Mouse (Mus musculus) CD8-positive naive resting alpha-beta T cell, adult 57 days (primary cell): ENCODE data around the gene Upf3b. TPM values are rescaled to one million over a fixed set of nuclear protein-coding genes. Genes with fewer than 3 reads are reported as not detected.

Experiments
- total RNA-seq: library from RNA; stranded (reverse); gene quantifications from one replicate; pipeline ENCODE4 v1.2.4, GENCODE M21; 2023

The Upf3b gene
- total RNA-seq = 27.5 TPM

DNA sequence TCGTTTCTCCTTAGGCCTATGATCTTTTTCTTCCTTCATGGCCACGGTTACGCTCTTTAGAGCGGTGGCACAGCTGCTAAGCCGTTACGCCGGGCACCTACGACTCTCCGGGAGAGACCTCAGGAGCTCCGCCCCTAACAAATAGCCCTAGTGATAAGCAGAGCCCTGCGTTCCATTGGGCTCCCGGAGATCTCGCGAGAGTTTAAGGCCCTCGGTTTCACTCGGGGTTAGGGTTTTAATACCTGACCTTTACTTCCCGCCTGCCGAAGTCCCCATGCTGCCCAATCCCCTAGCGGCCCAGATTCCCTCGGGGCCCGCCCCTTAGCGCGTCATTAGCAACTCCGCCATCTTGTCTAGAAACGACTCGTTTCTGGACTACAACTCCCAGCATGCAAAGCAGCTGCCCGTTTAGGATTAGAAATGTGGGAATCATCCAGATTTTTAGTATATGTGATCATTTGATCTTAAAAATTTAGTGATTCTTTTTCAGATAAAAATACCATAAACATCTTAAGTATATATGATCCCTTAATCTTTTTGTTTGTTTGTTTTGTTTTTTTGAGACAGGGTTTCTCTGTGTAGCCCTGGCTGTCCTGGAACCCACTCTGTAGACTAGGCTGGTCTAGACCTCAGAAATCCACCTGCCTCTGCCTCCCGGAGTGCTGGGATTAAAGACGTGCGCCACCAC, at the start of gene Upf3b:
TSS of gene Upf3b (minus strand) at position 130 of the 688 bp plus-strand sequence.

DNA sequence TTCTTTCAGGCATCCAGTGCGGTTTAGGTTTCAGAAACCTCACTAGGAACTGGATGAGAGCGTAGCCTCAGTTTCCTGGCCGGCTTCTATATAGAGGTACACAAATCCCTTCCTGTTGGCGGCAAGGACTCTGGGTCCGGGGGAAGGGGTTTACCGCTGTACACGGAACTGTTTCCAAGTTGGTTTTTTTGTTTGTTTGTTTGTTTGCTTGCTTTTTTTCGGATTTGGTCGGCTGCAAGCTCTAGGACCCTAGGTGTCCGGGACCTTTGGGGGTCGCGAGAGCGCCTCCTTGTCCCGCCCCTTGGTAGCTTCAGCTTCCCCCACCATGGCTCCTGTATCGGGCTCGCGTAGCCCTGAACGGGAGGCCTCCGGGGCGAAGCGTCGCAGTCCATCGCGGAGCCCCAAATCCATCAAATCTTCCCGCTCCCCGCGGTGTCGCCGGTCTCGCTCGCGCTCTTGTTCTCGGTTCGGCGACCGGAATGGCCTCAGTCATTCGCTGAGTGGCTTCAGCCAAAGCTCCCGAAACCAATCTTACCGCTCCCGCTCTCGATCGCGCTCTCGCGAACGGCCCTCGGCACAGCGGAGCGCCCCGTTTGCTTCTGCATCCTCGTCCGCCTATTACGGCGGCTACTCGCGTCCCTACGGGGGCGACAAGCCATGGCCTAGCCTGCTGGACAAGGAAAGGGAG, 16.7 kb upstream of the Upf3b start, which contains the start of gene Nkap:
TSS of gene Nkap (plus strand) at position 125 of the 688 bp plus-strand sequence.

DNA sequence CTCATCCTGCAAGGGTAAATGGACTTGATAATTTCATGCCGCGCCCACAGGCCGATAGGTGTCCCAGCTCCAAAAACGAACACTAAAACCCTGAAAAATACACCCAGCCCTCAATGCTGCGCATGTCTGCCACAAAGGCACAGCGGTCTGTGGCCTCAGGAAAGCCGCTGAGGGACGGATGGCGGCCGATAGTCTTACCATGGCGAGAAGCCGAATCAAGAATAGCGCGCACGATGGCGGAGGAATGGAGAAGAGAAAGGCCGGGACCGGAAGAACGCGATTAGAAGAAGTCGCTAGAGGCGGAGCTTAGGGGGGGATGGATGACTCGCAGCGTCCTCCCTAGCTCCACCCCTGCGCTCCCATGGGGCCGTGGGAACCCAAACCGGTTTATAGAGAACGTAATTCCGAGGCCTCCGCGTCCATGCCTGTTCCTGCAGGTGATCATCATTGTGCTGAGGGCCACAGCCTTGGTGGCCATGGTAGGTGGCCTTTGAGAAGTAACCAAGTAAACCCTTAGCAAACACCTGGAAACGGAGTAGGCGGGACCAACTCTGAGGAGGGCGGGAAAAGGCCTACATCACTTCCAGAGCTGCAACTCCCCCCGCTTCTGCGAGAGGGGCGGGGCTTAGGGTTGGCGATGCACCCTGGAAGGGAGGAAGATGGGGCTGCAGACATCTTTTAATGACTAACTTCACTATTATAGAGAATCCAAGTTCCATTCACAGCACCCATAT, 25.0 kb downstream of the Upf3b start, which contains the start of gene Rpl39:
TSS of gene Rpl39 (minus strand) at position 476 of the 734 bp plus-strand sequence.

DNA sequence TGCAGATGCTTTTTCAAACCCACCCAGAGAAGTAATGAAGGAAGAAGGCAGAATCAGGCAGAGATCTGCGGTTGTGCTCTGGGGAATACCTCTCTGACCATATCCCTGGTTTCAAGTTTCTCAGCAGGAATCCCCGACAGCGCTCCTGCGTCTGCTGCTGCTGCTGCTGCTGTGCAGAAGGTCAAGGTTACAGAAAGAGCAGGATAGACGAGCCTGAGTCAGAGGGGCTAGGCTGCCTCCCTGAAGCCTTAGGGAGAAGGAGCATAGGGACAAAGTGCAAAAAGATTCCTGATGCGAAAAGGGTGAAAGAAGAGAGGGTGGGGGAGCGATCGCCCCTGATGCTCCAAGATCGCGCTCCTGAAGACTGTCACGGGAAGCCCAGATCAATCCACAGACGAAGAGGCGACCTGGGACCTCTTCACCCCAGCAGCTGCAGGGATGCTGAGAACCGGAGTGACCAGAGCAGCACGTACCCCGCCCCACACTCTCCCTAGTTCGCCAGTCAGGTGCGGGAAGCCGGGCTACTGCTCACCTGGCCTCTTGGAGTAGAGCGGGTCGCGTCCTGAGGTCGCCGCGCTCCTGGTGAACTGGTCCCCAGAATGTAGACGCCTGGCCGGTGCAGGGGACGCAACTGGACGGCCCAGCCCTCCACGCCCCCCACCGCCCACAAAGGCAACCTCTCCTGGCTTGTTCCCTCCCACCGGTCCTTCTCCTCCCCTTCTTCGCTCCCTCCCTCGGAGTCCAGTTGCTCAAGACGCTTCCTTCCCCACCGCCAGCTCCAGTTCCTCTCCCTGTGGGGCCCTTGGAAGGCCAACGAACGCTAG, 61.8 kb downstream of the Upf3b start, which contains the start of gene Sowahd:
TSS of gene Sowahd (plus strand) at position 780 of the 824 bp plus-strand sequence.

Other genes starting within 250 kb of the Upf3b start
- gene Ube2a, start 236.4 kb downstream of the Upf3b start, total RNA-seq = 65.0 TPM
- gene C330007P06Rik, start 236.2 kb downstream of the Upf3b start, total RNA-seq = 28.0 TPM
- gene Nkrf, start 207.4 kb downstream of the Upf3b start, total RNA-seq = 12.9 TPM
- 164 TPM for gene Sept6, start 118.5 kb downstream of the Upf3b start, total RNA-seq
- gene Sowahd, start 61.5 kb downstream of the Upf3b start, total RNA-seq = not detected
- 1,709 TPM for gene Rpl39, start 24.9 kb downstream of the Upf3b start, total RNA-seq
- 21.0 TPM for gene Nkap, start 16.5 kb upstream of the Upf3b start, total RNA-seq
- not detected for gene Akap14, start 58.5 kb upstream of the Upf3b start, total RNA-seq
- gene Ndufa1, start 80.8 kb upstream of the Upf3b start, total RNA-seq = 85.7 TPM
- 3.7 TPM for gene Rnf113a1, start 80.9 kb upstream of the Upf3b start, total RNA-seq
- gene Gm9, start 100.7 kb upstream of the Upf3b start, total RNA-seq = not detected
- not detected for gene Rhox1, start 111.9 kb upstream of the Upf3b start, total RNA-seq
- not detected for gene Rhox2a, start 134.7 kb upstream of the Upf3b start, total RNA-seq
- not detected for gene Rhox3a, start 139.6 kb upstream of the Upf3b start, total RNA-seq
- not detected for gene Rhox4a, start 155.0 kb upstream of the Upf3b start, total RNA-seq